In the genomic region with DNA sequence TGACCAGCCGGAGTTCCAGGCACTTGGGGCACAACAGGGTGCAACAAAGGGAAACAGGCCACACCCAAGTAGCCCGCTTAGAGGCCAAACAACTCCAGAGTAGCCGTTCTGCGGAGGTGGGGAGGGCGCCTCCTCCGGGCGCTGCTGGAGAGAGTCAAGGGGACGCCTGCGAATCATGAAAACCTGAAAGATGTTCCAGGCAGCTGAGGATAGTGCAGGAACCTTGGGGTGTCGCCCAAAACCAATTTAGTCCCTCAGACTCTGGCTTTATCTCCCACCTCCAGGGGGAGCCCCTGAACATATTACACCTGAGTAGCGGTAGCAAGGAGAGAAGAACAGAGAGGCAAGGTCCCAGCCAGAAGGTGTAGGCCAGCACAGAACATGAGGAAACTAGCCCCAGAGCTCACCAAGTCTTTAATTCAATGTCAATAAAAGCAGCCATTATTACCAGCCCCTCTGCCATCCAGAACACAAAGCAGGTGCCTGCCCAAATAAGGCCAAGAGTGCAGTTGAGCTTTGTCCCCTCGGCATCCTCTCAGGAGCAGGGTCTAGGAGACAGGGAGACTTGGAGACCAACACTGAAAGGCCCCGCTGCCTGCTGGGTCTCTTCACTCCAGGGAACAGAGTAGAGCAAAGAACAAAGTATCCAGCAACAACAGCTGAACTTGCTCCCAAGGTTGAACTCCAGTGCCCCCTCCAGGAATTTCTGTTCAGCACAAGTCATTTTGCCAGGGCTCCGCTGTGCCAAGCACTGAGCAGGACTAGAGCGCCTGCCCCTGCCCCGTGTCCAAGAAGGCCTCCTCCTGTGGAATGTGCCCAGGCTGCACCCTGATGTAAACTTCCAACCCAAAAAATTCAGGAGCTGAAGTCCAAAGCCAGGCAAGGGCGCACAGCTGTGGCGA, we compare ENCODE assay signal across 9 mouse cellular contexts. TPM values are rescaled to one million over a fixed set of nuclear protein-coding genes. Genes with fewer than 3 reads are reported as not detected.
DNase-seq lines count a peak whose midpoint lies in the region; ATAC-seq and TF ChIP-seq lines count a peak whose summit lies in the region.
"Had no signal": no experiment of that assay in that cellular context is flagged by ENCODE, and none has a peak within 500 bp of the region (broad histone marks: within the 10 kb centered on the region; RNA-seq: fewer than 3 reads in every experiment).

No protein-coding gene starts in this region.

- no peaks in the 10 kb centered on the region for H3K9me3 ChIP-seq in heart, embryonic 14.5 days (ENCODE audit: control insufficient read depth, low read length)
- H3K9me3 ChIP-seq in kidney, embryonic 16.5 days (ENCODE audit: low read length): no peaks in the 10 kb centered on the region
- no peaks in the 10 kb centered on the region for H3K9me3 ChIP-seq in lung, embryonic 14.5 days (ENCODE audit: low read depth, low read length)
- H3K9me3 ChIP-seq: neural tube, embryonic 13.5 days had no signal

- TF ChIP-seq CTCF in lung, embryonic 14.5 days (IDR thresholded peaks at IDR 0.05; ENCODE audit: low read depth): peak; percentile 74

- peak; percentile 66 to 69 for DNase-seq in B cell, adult 2 months
- DNase-seq in NIH3T3 (ENCODE audit: low read depth): peak; percentile 61
- peak; percentile 77 for DNase-seq in embryo, embryonic 11 days
- peak; percentile 88 for DNase-seq in lung, embryonic 14.5 days
- DNase-seq in retina, embryonic 14.5 days (ENCODE audit: low spot score): peak; percentile 85

- ATAC-seq in heart, embryonic 14.5 days (ENCODE audit: insufficient number of reproducible peaks, insufficient read depth, low FRiP score, low read depth): no peak
- ATAC-seq in kidney, embryonic 16.5 days (ENCODE audit: low FRiP score, low TSS enrichment): peak; percentile 46; the same call in 1 of the 2 replicates
- ATAC-seq in lung, embryonic 14.5 days (ENCODE audit: insufficient read depth): peak; percentile 31
- no peak for ATAC-seq in erythroblast, adult 5-6 weeks (replicated peaks; ENCODE audit: low FRiP score, poor library complexity, severe bottlenecking)

- 7% methylated on average over 18 of the region's 18 CpGs for WGBS in heart, embryonic 14.5 days
- WGBS in kidney, embryonic 16.5 days: 8% methylated on average over 18 of the region's 18 CpGs
- 9% methylated on average over 18 of the region's 18 CpGs for WGBS in lung, embryonic 14.5 days

- no peak overlapping the region for H3K9ac ChIP-seq in heart, embryonic 14.5 days (ENCODE audit: low read length)
- no peak overlapping the region for H3K9ac ChIP-seq in kidney, embryonic 16.5 days (replicated peaks; ENCODE audit: low read length)
- no peak overlapping the region for H3K9ac ChIP-seq in lung, embryonic 14.5 days

- H3K36me3 ChIP-seq in heart, embryonic 14.5 days (ENCODE audit: control insufficient read depth, insufficient read depth, low read length): no peaks in the 10 kb centered on the region
- no peaks in the 10 kb centered on the region for H3K36me3 ChIP-seq in kidney, embryonic 16.5 days (ENCODE audit: insufficient read depth, low read length)
- H3K36me3 ChIP-seq in lung, embryonic 14.5 days (ENCODE audit: insufficient read depth): no peaks in the 10 kb centered on the region
- H3K36me3 ChIP-seq: neural tube, embryonic 13.5 days had no signal

- H3K4me2 ChIP-seq in heart, embryonic 14.5 days (ENCODE audit: low read length): peak overlapping the region; percentile 100; the same call in 1 of the 2 replicates
- H3K4me2 ChIP-seq in kidney, embryonic 16.5 days (replicated peaks; ENCODE audit: low read depth, low read length): 0 out of 2 replicates have a peak overlapping the region, but pooled peaks have one; percentile 99
- H3K4me2 ChIP-seq in lung, embryonic 14.5 days: peak overlapping the region; percentile 99

- H3K4me1 ChIP-seq in heart, embryonic 14.5 days (ENCODE audit: control insufficient read depth in 2 of 2, insufficient read depth in 2 of 2, low read length in 2 of 2): peaks cover 14 to 21% of the 10 kb centered on the region in 2 experiments
- H3K4me1 ChIP-seq in kidney, embryonic 16.5 days (ENCODE audit: insufficient read depth, low read length): peaks cover 28% of the 10 kb centered on the region
- peaks cover 15% of the 10 kb centered on the region; the same call in 1 of the 2 replicates for H3K4me1 ChIP-seq in lung, embryonic 14.5 days (ENCODE audit: insufficient read depth)

- H3K4me3 ChIP-seq in heart, embryonic 14.5 days (ENCODE audit: control insufficient read depth in 1 of 2, insufficient read depth in 1 of 2, low read depth in 1 of 2, low read length in 2 of 2): no peak overlapping the region
- H3K4me3 ChIP-seq in kidney, embryonic 16.5 days (ENCODE audit: low read length): no peak overlapping the region
- no peak overlapping the region for H3K4me3 ChIP-seq in lung, embryonic 14.5 days (ENCODE audit: low read depth, low read length)

- H3K27ac ChIP-seq in heart, embryonic 14.5 days (replicated peaks in 1 of 2; ENCODE audit: control insufficient read depth in 1 of 2, insufficient read depth in 1 of 2, low read depth in 2 of 2, low read length in 2 of 2): no peak overlapping the region
- H3K27ac ChIP-seq in kidney, embryonic 16.5 days (ENCODE audit: low read length): no peak overlapping the region
- no peak overlapping the region for H3K27ac ChIP-seq in lung, embryonic 14.5 days (ENCODE audit: low read depth)

- H3K27me3 ChIP-seq in heart, embryonic 14.5 days (ENCODE audit: control insufficient read depth, insufficient read depth, low read length): peaks cover 35% of the 10 kb centered on the region
- H3K27me3 ChIP-seq in kidney, embryonic 16.5 days (ENCODE audit: insufficient read depth, low read length): peaks cover 3% of the 10 kb centered on the region; the same call in 1 of the 2 replicates
- H3K27me3 ChIP-seq in lung, embryonic 14.5 days (ENCODE audit: insufficient read depth, low read length): no peaks in the 10 kb centered on the region

RNA-seq across cellular contexts. Expression of a gene that starts 0.8 kb away (rescaled TPM):
- polyA plus RNA-seq in heart, embryonic 14.5 days (2014; fragmentation: Nextera tagmentation; extraction: Ambion mirVana): 9.9 and 10.3 TPM in 2 replicates
- 11.1 and 11.6 TPM in 2 replicates for polyA plus RNA-seq in kidney, embryonic 16.5 days (2015; fragmentation: Nextera tagmentation; extraction: Ambion mirVana)
- 17.5 and 20.6 TPM in 2 replicates for polyA plus RNA-seq in lung, embryonic 14.5 days (2014; fragmentation: Nextera tagmentation; extraction: Ambion mirVana)
- total RNA-seq in erythroblast, adult 5-6 weeks (2015; ENCODE audit: low replicate concordance): not detected in 2 replicates
- not detected in 2 replicates for total RNA-seq in erythroblast, adult 5-6 weeks (2017; ENCODE audit: low replicate concordance)

Comparison
In these comparisons a context has a peak if more than half of its experiments do, and no peak if none do; other contexts are left out.
1. ATAC-seq: peak in kidney, embryonic 16.5 days (single experiment) and lung, embryonic 14.5 days (single experiment); none in heart, embryonic 14.5 days (single experiment) and erythroblast, adult 5-6 weeks (single experiment).
2. Peak in every context shown above with its lines, with median percentiles within 50 percentile points of each other: DNase-seq and H3K4me2 ChIP-seq.